Mouse (Mus musculus) C2C12 (cell line): ENCODE measurements around the gene Rcan2.

Experiments used
- CEBPB ChIP-seq: IDR thresholded peaks from one replicate; pipeline ENCODE4 v1.6.1; 2011; ENCODE audit warnings: low read depth, mild to moderate bottlenecking, control low read depth, moderate library complexity
- CTCF ChIP-seq: IDR thresholded peaks from one replicate; pipeline ENCODE4 v1.5.1; 2011; ENCODE audit not compliant: control insufficient read depth, insufficient read depth, insufficient read length
- MYOD1 ChIP-seq: IDR thresholded peaks from one replicate; pipeline ENCODE4 v1.6.1; 2011; ENCODE audit warnings: low read depth; ENCODE audit not compliant: control insufficient read depth, insufficient read length

- TF ChIP-seq CEBPB, result no peak
- TF ChIP-seq CTCF, result no peak
- TF ChIP-seq MYOD1, result no peak
These were observed 54.9 kb downstream of the Rcan2 start for GRCm38 (mm10) chr17:43856081-43856480.
